In genomic region chr11:118362501-118362900, GRCm38 (mm10) we compare ENCODE assay signal across 10 mouse cellular contexts. TPM values are rescaled to one million over a fixed set of nuclear protein-coding genes. Genes with fewer than 3 reads are reported as not detected.
A peak's percentile ranks its signal among the peaks of the same experiment; 100 is the strongest.
DNase-seq lines count a peak whose midpoint lies in the region; ATAC-seq and TF ChIP-seq lines count a peak whose summit lies in the region.
"Had no signal": no experiment of that assay in that cellular context is flagged by ENCODE, and none has a peak within 500 bp of the region (broad histone marks: within the 10 kb centered on the region; RNA-seq: fewer than 3 reads in every experiment).

No protein-coding gene starts in this region.

- no peak for ATAC-seq in hindbrain, embryonic 13.5 days (ENCODE audit: low FRiP score)
- no peak for ATAC-seq in hindbrain, embryonic 11.5 days (ENCODE audit: low FRiP score)
- no peak for ATAC-seq in limb, embryonic 12.5 days (ENCODE audit: insufficient number of reproducible peaks, insufficient read depth, low FRiP score, low TSS enrichment, low read depth)
- no peak for ATAC-seq in frontal cortex, adult (ENCODE audit: low TSS enrichment)

- no peak for TF ChIP-seq EP300 in heart, adult 2 months (IDR thresholded peaks at IDR 0.05; ENCODE audit: insufficient read depth, low read depth, low read length)

- intact Hi-C loops in heart, adult 2 months (cut with DNase I): no loop called here

- no peak overlapping the region for H3K4me2 ChIP-seq in hindbrain, embryonic 13.5 days
- no peak overlapping the region for H3K4me2 ChIP-seq in hindbrain, embryonic 11.5 days (replicated peaks; ENCODE audit: low read depth, low read length)
- peak overlapping the region; percentile 45 for H3K4me2 ChIP-seq in limb, embryonic 12.5 days

- no peak for TF ChIP-seq POLR2A in heart, adult 2 months (IDR thresholded peaks at IDR 0.05; ENCODE audit: insufficient read depth, low read depth, low read length)

- DNase-seq in hindbrain, embryonic 11.5 days (ENCODE audit: low spot score): no peak
- DNase-seq in 3T3-L1 (ENCODE audit: low read depth, low spot score): peak; percentile 55
- DNase-seq in heart, adult 2 months: peak; percentile 53 to 67
- no peak for DNase-seq in adrenal gland, adult 18-20 months (ENCODE audit: low spot score in 2 of 2)
- no peak for DNase-seq in Muller cell, postnatal 12 days (ENCODE audit: inconsistent ontology term)
- DNase-seq: adrenal gland, postnatal 25 days; thymus, adult 18-20 months had no signal

- H3K27me3 ChIP-seq in hindbrain, embryonic 13.5 days: 0 out of 2 replicates have a peak, but pooled peaks cover 3% of the 10 kb centered on the region
- no peaks in the 10 kb centered on the region; the same call in 1 of the 2 replicates for H3K27me3 ChIP-seq in hindbrain, embryonic 11.5 days (ENCODE audit: control insufficient read depth, insufficient read depth, low read length)
- no peaks in the 10 kb centered on the region for H3K27me3 ChIP-seq in heart, adult 2 months (ENCODE audit: control insufficient read depth, insufficient read depth, low read length)
- H3K27me3 ChIP-seq in limb, embryonic 12.5 days: no peaks in the 10 kb centered on the region; the same call in 1 of the 2 replicates

- no peak for TF ChIP-seq CTCF in heart, adult 2 months (IDR thresholded peaks at IDR 0.05)

- 0 out of 2 replicates have a peak overlapping the region, but pooled peaks have one; percentile 12 for H3K27ac ChIP-seq in hindbrain, embryonic 13.5 days
- H3K27ac ChIP-seq in hindbrain, embryonic 11.5 days (ENCODE audit: low read depth, low read length): no peak overlapping the region
- H3K27ac ChIP-seq in heart, adult 2 months: peak overlapping the region; percentile 74
- H3K27ac ChIP-seq in limb, embryonic 12.5 days: peak overlapping the region; percentile 89

- H3K9me3 ChIP-seq in hindbrain, embryonic 13.5 days: no peaks in the 10 kb centered on the region
- no peaks in the 10 kb centered on the region for H3K9me3 ChIP-seq in hindbrain, embryonic 11.5 days (ENCODE audit: control insufficient read depth, low read length)
- H3K9me3 ChIP-seq in limb, embryonic 12.5 days: no peaks in the 10 kb centered on the region

- WGBS in hindbrain, embryonic 13.5 days: 82% methylated on average over 1 of the region's 1 CpGs
- 60% methylated on average over 1 of the region's 1 CpGs for WGBS in hindbrain, embryonic 11.5 days
- WGBS in heart, adult 2 months: 44% methylated on average over 1 of the region's 1 CpGs
- WGBS in limb, embryonic 12.5 days: 86% methylated on average over 1 of the region's 1 CpGs

- no peak overlapping the region for H3K4me3 ChIP-seq in hindbrain, embryonic 13.5 days
- no peak overlapping the region for H3K4me3 ChIP-seq in hindbrain, embryonic 11.5 days (ENCODE audit: low read depth, low read length)
- H3K4me3 ChIP-seq in heart, adult 2 months: no peak overlapping the region
- H3K4me3 ChIP-seq in limb, embryonic 12.5 days (replicated peaks): no peak overlapping the region

- H3K4me1 ChIP-seq in hindbrain, embryonic 13.5 days (replicated peaks): peaks cover 7% of the 10 kb centered on the region
- no peaks in the 10 kb centered on the region; the same call in 1 of the 2 replicates for H3K4me1 ChIP-seq in hindbrain, embryonic 11.5 days (replicated peaks; ENCODE audit: control insufficient read depth, insufficient read depth, low read length)
- peaks cover 21% of the 10 kb centered on the region for H3K4me1 ChIP-seq in heart, adult 2 months (ENCODE audit: control insufficient read depth, insufficient read depth, low read length)
- H3K4me1 ChIP-seq in limb, embryonic 12.5 days (replicated peaks): peaks cover 64% of the 10 kb centered on the region

- no peaks in the 10 kb centered on the region for H3K79me2 ChIP-seq in heart, adult 2 months (replicated peaks; ENCODE audit: control insufficient read depth, insufficient read depth, low read length)

- no peaks in the 10 kb centered on the region for H3K36me3 ChIP-seq in hindbrain, embryonic 13.5 days
- H3K36me3 ChIP-seq in hindbrain, embryonic 11.5 days (ENCODE audit: control insufficient read depth, insufficient read depth, low read length): no peaks in the 10 kb centered on the region
- no peaks in the 10 kb centered on the region for H3K36me3 ChIP-seq in heart, adult 2 months (ENCODE audit: control insufficient read depth, insufficient read depth, low read length)
- H3K36me3 ChIP-seq in limb, embryonic 12.5 days: no peaks in the 10 kb centered on the region

- peak overlapping the region; percentile 55; the same call in 1 of the 2 replicates for H3K9ac ChIP-seq in hindbrain, embryonic 13.5 days
- no peak overlapping the region for H3K9ac ChIP-seq in hindbrain, embryonic 11.5 days (ENCODE audit: low read depth, low read length)
- no peak overlapping the region; the same call in 1 of the 2 replicates for H3K9ac ChIP-seq in heart, adult 2 months (ENCODE audit: low read depth, low read length)
- 0 out of 2 replicates have a peak overlapping the region, but pooled peaks have one; percentile 32 for H3K9ac ChIP-seq in limb, embryonic 12.5 days (replicated peaks)

RNA-seq across cellular contexts. Expression of gene Timp2, which starts 7.0 kb away (rescaled TPM):
- polyA plus RNA-seq in hindbrain, embryonic 13.5 days (2015; fragmentation: Nextera tagmentation; extraction: Ambion mirVana): 45.7 and 48.1 TPM in 2 replicates
- 39.5 and 41.2 TPM in 2 replicates for polyA plus RNA-seq in hindbrain, embryonic 11.5 days (2014; fragmentation: Nextera tagmentation; extraction: Ambion mirVana)
- total RNA-seq in heart, adult 2 months (2021): 100 to 1,000 TPM in 1 of 2 experiments, 10 to 100 TPM in 1; 99.2 to 109 TPM
- 98.9 and 121 TPM in 2 replicates for polyA plus RNA-seq in heart, adult 2 months (2012; rRNA removed)
- 77.6 and 91.3 TPM in 2 replicates for polyA plus RNA-seq in limb, embryonic 12.5 days (2016; fragmentation: Nextera tagmentation; extraction: Ambion mirVana)
- 100 to 1,000 TPM in 1 of 2 experiments, 10 to 100 TPM in 1; 95.5 to 246 TPM for total RNA-seq in adrenal gland, adult 18-20 months (2021)

RNA-seq across cellular contexts. Expression of gene Cep295nl, which starts 20.2 kb away (rescaled TPM):
- 0.22 and 0.26 TPM in 2 replicates for polyA plus RNA-seq in hindbrain, embryonic 13.5 days (2015; fragmentation: Nextera tagmentation; extraction: Ambion mirVana)
- 0.37 and 0.42 TPM in 2 replicates for polyA plus RNA-seq in hindbrain, embryonic 11.5 days (2014; fragmentation: Nextera tagmentation; extraction: Ambion mirVana)
- total RNA-seq in heart, adult 2 months (2021): under 1 TPM; 0.32 to 0.65 TPM
- 0.15 and 0.18 TPM in 2 replicates for polyA plus RNA-seq in heart, adult 2 months (2012; rRNA removed)
- polyA plus RNA-seq in limb, embryonic 12.5 days (2016; fragmentation: Nextera tagmentation; extraction: Ambion mirVana): 0.59 and 0.60 TPM in 2 replicates
- total RNA-seq in adrenal gland, adult 18-20 months (2021): under 1 TPM; 0.20 to 0.96 TPM

RNA-seq across cellular contexts. Expression of gene Lgals3bp, which starts 39.4 kb away (rescaled TPM):
- 2.9 and 4.8 TPM in 2 replicates for polyA plus RNA-seq in hindbrain, embryonic 13.5 days (2015; fragmentation: Nextera tagmentation; extraction: Ambion mirVana)
- 1.9 and 2.7 TPM in 2 replicates for polyA plus RNA-seq in hindbrain, embryonic 11.5 days (2014; fragmentation: Nextera tagmentation; extraction: Ambion mirVana)
- 10 to 100 TPM; 20.2 to 28.6 TPM for total RNA-seq in heart, adult 2 months (2021)
- polyA plus RNA-seq in heart, adult 2 months (2012; rRNA removed): 112 and 121 TPM in 2 replicates
- 4.1 and 4.3 TPM in 2 replicates for polyA plus RNA-seq in limb, embryonic 12.5 days (2016; fragmentation: Nextera tagmentation; extraction: Ambion mirVana)
- 100 to 1,000 TPM in 1 of 2 experiments, 10 to 100 TPM in 1; 92.6 to 128 TPM for total RNA-seq in adrenal gland, adult 18-20 months (2021)

RNA-seq across cellular contexts. Expression of gene Cant1, which starts 56.4 kb away (rescaled TPM):
- 24.4 and 24.9 TPM in 2 replicates for polyA plus RNA-seq in hindbrain, embryonic 13.5 days (2015; fragmentation: Nextera tagmentation; extraction: Ambion mirVana)
- polyA plus RNA-seq in hindbrain, embryonic 11.5 days (2014; fragmentation: Nextera tagmentation; extraction: Ambion mirVana): 21.0 and 21.1 TPM in 2 replicates
- total RNA-seq in heart, adult 2 months (2021): 10 to 100 TPM; 17.7 to 18.2 TPM
- 21.6 and 23.4 TPM in 2 replicates for polyA plus RNA-seq in heart, adult 2 months (2012; rRNA removed)
- polyA plus RNA-seq in limb, embryonic 12.5 days (2016; fragmentation: Nextera tagmentation; extraction: Ambion mirVana): 30.5 and 32.0 TPM in 2 replicates
- total RNA-seq in adrenal gland, adult 18-20 months (2021): 10 to 100 TPM; 30.1 to 33.1 TPM

Comparison
In these comparisons a context has a peak if more than half of its experiments do, and no peak if none do; other contexts are left out.
1. H3K9ac ChIP-seq: peak in hindbrain, embryonic 13.5 days (single experiment) and limb, embryonic 12.5 days (single experiment); none in hindbrain, embryonic 11.5 days (single experiment) and heart, adult 2 months (single experiment).
2. DNase-seq: peak in 3T3-L1 (single experiment) and heart, adult 2 months (2 of 2); none in hindbrain, embryonic 11.5 days (single experiment), adrenal gland, adult 18-20 months (0 of 2) and Muller cell, postnatal 12 days (single experiment).
3. RNA of gene Lgals3bp, which starts 39.4 kb away (polyA plus RNA-seq): 112 to 121 TPM in heart, adult 2 months; 2.9 to 4.8 TPM in hindbrain, embryonic 13.5 days, 4.1 to 4.3 TPM in limb, embryonic 12.5 days and 1.9 to 2.7 TPM in hindbrain, embryonic 11.5 days; every median in the first group is over 10 times any median in the second.